Mouse (Mus musculus) cerebral cortex, adult 2 months (tissue): ENCODE results near the gene Erbb3.

Experiments
- WGBS: fragments of 180-500 bp; shearing (Covaris S2); methylation state at CpG from one replicate; pipeline ENCODE4 v1.1.7; 2018; 5-methylcytosine and 5-hydroxymethylcytosine counted together

Erbb3 gene

GRCm38 (mm10) chr10:128563544-128563943 lies 25.9 kb downstream of the Erbb3 start:
- WGBS: 81% methylated on average over 6 of the region's 6 CpGs

- WGBS: 80% methylated on average over 6 of the region's 6 CpGs
These were observed 32.5 kb downstream of the Erbb3 start for GRCm38 (mm10) chr10:128556963-128557362.

- 92% methylated on average over 1 of the region's 1 CpGs for WGBS
These were observed 33.9 kb downstream of the Erbb3 start for GRCm38 (mm10) chr10:128555567-128555966.

- WGBS: 93% methylated on average over 11 of the region's 11 CpGs
These were observed 39.2 kb downstream of the Erbb3 start for GRCm38 (mm10) chr10:128550144-128550823.

- WGBS: 64% methylated on average over 6 of the region's 6 CpGs
These were observed 39.8 kb downstream of the Erbb3 start for GRCm38 (mm10) chr10:128549682-128550057.

GRCm38 (mm10) chr10:128548947-128549681 lies 40.3 kb downstream of the Erbb3 start, which contains the start of gene Rpl41:
Rpl41 (minus strand) TSS chr10:128549305.
- WGBS: under 1% methylated on average over 31 of the region's 31 CpGs

GRCm38 (mm10) chr10:128548051-128548791 lies 41.2 kb downstream of the Erbb3 start:
- WGBS: under 1% methylated on average over 30 of the region's 30 CpGs

GRCm38 (mm10) chr10:128547361-128548032 lies 42.0 kb downstream of the Erbb3 start, which contains the start of gene Zc3h10:
Zc3h10 (minus strand) TSS chr10:128547774.
- WGBS: under 1% methylated on average over 49 of the region's 50 CpGs

GRCm38 (mm10) chr10:128546787-128547186 lies 42.7 kb downstream of the Erbb3 start:
- WGBS: 7% methylated on average over 7 of the region's 7 CpGs

- 5% methylated on average over 4 of the region's 4 CpGs for WGBS
These were observed 43.1 kb downstream of the Erbb3 start for GRCm38 (mm10) chr10:128546361-128546760.

GRCm38 (mm10) chr10:128545570-128545898 lies 43.9 kb downstream of the Erbb3 start:
- 87% methylated on average over 3 of the region's 3 CpGs for WGBS

GRCm38 (mm10) chr10:128544674-128545569 lies 44.5 kb downstream of the Erbb3 start:
- 92% methylated on average over 37 of the region's 37 CpGs for WGBS

GRCm38 (mm10) chr10:128544151-128544657 lies 45.2 kb downstream of the Erbb3 start:
- 97% methylated on average over 15 of the region's 15 CpGs for WGBS

GRCm38 (mm10) chr10:128543100-128543499 lies 46.4 kb downstream of the Erbb3 start:
- 43% methylated on average over 2 of the region's 2 CpGs for WGBS

GRCm38 (mm10) chr10:128538340-128538870 lies 51.0 kb downstream of the Erbb3 start:
- 95% methylated on average over 1 of the region's 1 CpGs for WGBS

GRCm38 (mm10) chr10:128536266-128536940 lies 53.0 kb downstream of the Erbb3 start:
- WGBS: 13% methylated on average over 18 of the region's 18 CpGs

- 65% methylated on average over 4 of the region's 4 CpGs for WGBS
These were observed 53.7 kb downstream of the Erbb3 start for GRCm38 (mm10) chr10:128535624-128536265.

GRCm38 (mm10) chr10:128535206-128535605 lies 54.2 kb downstream of the Erbb3 start:
- 89% methylated on average over 2 of the region's 2 CpGs for WGBS
